Mouse (Mus musculus) kidney, postnatal 0 days (tissue): ENCODE results near the gene Olfr1245. TPM values are rescaled to one million over a fixed set of nuclear protein-coding genes. Genes with fewer than 3 reads are reported as not detected.
"Not testable (repeated sequence)": the region's sequence is repeated elsewhere in the genome, so short reads cannot be mapped to it uniquely, and the experiment has no call there.

ENCODE experiments used
- ATAC-seq: fragments of 200-750 bp; cut with Nextera tagmentation; replicated peaks from 2 replicates; pipeline ENCODE4 v1.8.0; 2017; ENCODE audit warnings: low read depth, moderate number of reproducible peaks, moderate TSS enrichment, moderate library complexity; ENCODE audit not compliant: low FRiP score
- DNase-seq: peaks from one replicate; pipeline ENCODE4 v3.0.0-alpha.2; 2016; ENCODE audit warnings: low spot score
- H3K27ac ChIP-seq: fragments of 300-500 bp; sonication (generic); 2 replicates; pipeline ENCODE4 v1.5.1; 2014; ENCODE audit warnings: mild to moderate bottlenecking
- H3K27me3 ChIP-seq: fragments of 300-500 bp; sonication (generic); 2 replicates; pipeline ENCODE4 v1.6.1; 2014; ENCODE audit warnings: low read length, mixed read lengths; ENCODE audit not compliant: insufficient read depth
- H3K36me3 ChIP-seq: fragments of 300-500 bp; sonication (generic); 2 replicates; pipeline ENCODE4 v1.6.1; 2014; ENCODE audit warnings: low read length, mixed read lengths; ENCODE audit not compliant: insufficient read depth
- H3K4me1 ChIP-seq: fragments of 300-500 bp; sonication (generic); replicated peaks from 2 replicates; pipeline ENCODE4 v1.6.1; 2014; ENCODE audit warnings: antibody characterized with exemption, low read length, mixed read lengths; ENCODE audit not compliant: insufficient read depth
- H3K4me2 ChIP-seq: fragments of 300-500 bp; sonication (generic); 2 replicates; pipeline ENCODE4 v1.6.1; 2014; ENCODE audit warnings: mild to moderate bottlenecking, low read length, moderate library complexity, mixed read lengths
- H3K4me3 ChIP-seq: fragments of 300-500 bp; sonication (generic); replicated peaks from 2 replicates; pipeline ENCODE4 v1.5.1; 2014; ENCODE audit warnings: low read depth, low read length
- H3K9ac ChIP-seq: fragments of 300-500 bp; sonication (generic); 2 replicates; pipeline ENCODE4 v1.6.1; 2014; ENCODE audit warnings: low read depth, low read length
- H3K9me3 ChIP-seq: fragments of 300-500 bp; sonication (generic); replicated peaks from 2 replicates; pipeline ENCODE4 v1.6.1; 2016; ENCODE audit warnings: low read length, inconsistent platforms, mixed read lengths
- CTCF ChIP-seq: IDR thresholded peaks from 2 replicates; pipeline ENCODE4 v1.5.1; 2016; ENCODE audit warnings: antibody characterized with exemption, low read depth, mild to moderate bottlenecking, moderate library complexity
- WGBS: fragments of 180-500 bp; shearing (Covaris S2); extraction: QIAGEN DNeasy Blood & Tissue Kit; methylation state at CpG from one replicate; pipeline ENCODE4 v1.1.7; 2014; 5-methylcytosine and 5-hydroxymethylcytosine counted together
- polyA plus RNA-seq: library from polyadenylated mRNA; unstranded; fragments of >200 nt; fragmentation: Nextera tagmentation; extraction: Ambion mirVana; gene quantifications from 2 replicates; pipeline ENCODE4 v1.2.1, GENCODE M21; 2015

Gene Olfr1245
- not detected in 2 replicates for polyA plus RNA-seq

DNA sequence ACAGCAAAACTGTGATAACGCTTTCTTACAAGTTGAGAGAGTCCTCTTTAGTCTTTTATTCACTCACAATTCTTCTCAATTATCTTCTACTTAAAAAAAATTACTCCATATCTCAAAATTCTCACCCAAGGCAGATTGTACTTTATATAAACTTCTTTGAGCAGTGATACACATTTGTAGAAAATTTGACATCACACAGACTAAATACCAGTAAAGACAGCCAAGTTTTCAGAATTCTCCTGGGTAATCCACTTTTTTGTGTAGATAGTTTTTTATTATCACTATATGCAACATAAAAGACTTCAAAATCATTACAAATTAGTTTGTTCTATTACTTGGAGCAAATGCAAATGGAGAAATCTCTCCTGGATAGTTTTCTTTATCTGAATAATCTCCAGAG, at the start of gene Olfr1245:
Gene Olfr1245, minus strand, starts transcription at position 101 of the 400 bp plus-strand sequence.
- H3K27me3 ChIP-seq: no peaks in the 10 kb centered on the region
- no peak within 1 kb of the TSS for H3K4me2 ChIP-seq
- no peak within 1 kb of the TSS for H3K27ac ChIP-seq
- no peaks in the 10 kb centered on the region for H3K4me1 ChIP-seq
- 77% methylated on average over 1 of the region's 1 CpGs for WGBS
- no peaks in the 10 kb centered on the region for H3K9me3 ChIP-seq
- no peak within 1 kb of the TSS for H3K4me3 ChIP-seq
- ATAC-seq (no peak), DNase-seq (no peak)
- H3K36me3 ChIP-seq: no peaks in the 10 kb centered on the region
- H3K9ac ChIP-seq: no peak within 1 kb of the TSS
- TF ChIP-seq CTCF: no peak

DNA sequence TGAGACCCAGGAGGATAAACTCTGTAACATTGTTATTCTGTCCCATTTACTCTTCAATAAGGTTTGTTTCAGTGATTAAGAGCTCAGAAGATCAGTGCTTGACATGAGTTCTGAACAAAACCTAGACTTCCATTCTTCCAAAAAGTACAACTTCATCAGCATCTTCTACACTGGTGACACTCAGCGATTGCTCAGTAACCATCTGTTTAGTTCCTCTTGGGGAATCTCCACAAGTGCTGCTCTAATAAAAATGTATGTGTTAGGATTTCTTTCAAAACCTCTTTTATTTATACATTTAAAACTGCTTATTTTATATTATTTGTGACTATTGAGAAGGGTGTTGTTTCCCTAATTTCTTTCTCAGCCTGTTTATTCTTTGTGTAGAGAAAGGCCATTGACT, 39.9 kb upstream of the Olfr1245 start, which contains the start of gene Olfr1248:
Gene Olfr1248, minus strand, starts transcription at position 101 of the 400 bp plus-strand sequence.
- DNase-seq, H3K9me3 ChIP-seq, H3K27ac ChIP-seq, H3K4me2 ChIP-seq, H3K4me1 ChIP-seq, H3K27me3 ChIP-seq, H3K9ac ChIP-seq, H3K36me3 ChIP-seq, H3K4me3 ChIP-seq, ATAC-seq: not testable (repeated sequence)
- WGBS: 90% methylated on average over 1 of the region's 1 CpGs

DNA sequence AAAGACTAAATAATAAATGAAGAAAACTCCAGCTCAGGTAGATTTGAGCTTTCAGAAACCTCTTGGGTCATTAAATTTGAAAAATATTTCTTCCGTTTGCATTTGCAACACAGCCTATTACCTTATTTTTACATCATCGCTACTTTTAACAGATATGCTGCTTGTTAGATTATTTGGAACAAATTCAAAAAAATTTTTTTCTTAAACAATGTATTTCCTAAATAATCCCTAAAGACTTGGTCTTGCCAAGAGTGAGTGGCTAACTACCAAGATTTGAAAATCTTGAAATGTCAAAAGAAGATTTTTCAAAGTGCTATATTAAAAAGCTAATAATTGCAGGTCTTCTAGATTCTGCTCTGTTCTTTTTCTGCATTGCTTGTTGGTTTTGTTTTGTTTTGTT, 35.8 kb upstream of the Olfr1245 start, which contains the start of gene Olfr1247:
Gene Olfr1247, minus strand, starts transcription at position 101 of the 400 bp plus-strand sequence.
- no peak within 1 kb of the TSS for H3K4me3 ChIP-seq
- ATAC-seq: no peak
- H3K27ac ChIP-seq: no peak within 1 kb of the TSS
- H3K9ac ChIP-seq: no peak within 1 kb of the TSS
- no peaks in the 10 kb centered on the region for H3K27me3 ChIP-seq
- WGBS: 93% methylated on average over 2 of the region's 2 CpGs
- DNase-seq: no peak
- H3K9me3 ChIP-seq: no peaks in the 10 kb centered on the region
- TF ChIP-seq CTCF: no peak
- H3K36me3 ChIP-seq: no peaks in the 10 kb centered on the region
- no peaks in the 10 kb centered on the region for H3K4me1 ChIP-seq
- no peak within 1 kb of the TSS for H3K4me2 ChIP-seq

DNA sequence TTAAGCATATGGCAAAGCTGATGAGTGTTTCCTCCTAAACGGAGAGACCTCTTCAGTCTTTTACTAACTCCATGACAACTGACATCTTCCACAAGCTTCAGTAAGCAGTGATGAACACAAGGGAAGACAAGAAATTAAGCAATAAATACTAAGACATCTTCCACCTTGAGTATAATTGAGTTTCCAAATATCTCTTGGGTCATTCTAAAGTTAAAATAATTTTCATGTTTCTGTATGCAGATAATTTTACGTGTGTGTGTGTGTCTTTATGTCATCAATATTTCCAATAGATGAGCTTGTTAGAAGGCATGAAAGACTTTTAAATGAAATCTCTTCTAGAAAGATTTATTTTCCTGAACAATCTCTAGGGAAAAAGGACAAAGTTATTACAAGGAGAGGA, 14.8 kb upstream of the Olfr1245 start, which contains the start of gene Olfr1246:
Gene Olfr1246, minus strand, starts transcription at position 101 of the 400 bp plus-strand sequence.
- no peaks in the 10 kb centered on the region for H3K36me3 ChIP-seq
- H3K9me3 ChIP-seq: no peaks in the 10 kb centered on the region
- DNase-seq: no peak
- no peak for TF ChIP-seq CTCF
- WGBS: 75% methylated on average over 2 of the region's 2 CpGs
- no peak within 1 kb of the TSS for H3K9ac ChIP-seq
- ATAC-seq: no peak
- H3K27me3 ChIP-seq: no peaks in the 10 kb centered on the region
- H3K4me2 ChIP-seq: no peak within 1 kb of the TSS
- H3K27ac ChIP-seq: no peak within 1 kb of the TSS
- H3K4me1 ChIP-seq: no peaks in the 10 kb centered on the region
- H3K4me3 ChIP-seq: no peak within 1 kb of the TSS

DNA sequence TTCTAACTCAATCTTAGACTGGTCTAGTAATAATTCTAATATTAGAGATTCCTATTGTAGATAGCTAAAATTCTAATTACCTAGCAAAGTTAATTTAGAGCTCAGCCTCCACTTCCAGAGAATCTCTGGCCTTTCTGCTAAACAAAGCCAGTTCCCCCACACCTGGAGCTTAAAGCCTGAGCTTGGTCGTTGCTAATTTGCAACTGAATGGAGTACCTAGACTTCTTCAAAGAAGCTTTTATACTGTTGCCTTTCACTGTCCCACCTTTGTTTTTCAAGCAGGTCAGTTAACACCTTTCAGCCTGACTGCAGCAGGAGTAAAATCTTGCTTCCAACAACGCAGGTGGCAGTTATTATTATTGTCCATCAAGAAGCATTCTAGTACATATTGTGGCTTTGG, 15.5 kb downstream of the Olfr1245 start:
- not testable (repeated sequence) for H3K27ac ChIP-seq, H3K36me3 ChIP-seq, H3K9me3 ChIP-seq, ATAC-seq, H3K4me3 ChIP-seq, DNase-seq, H3K4me2 ChIP-seq, H3K27me3 ChIP-seq, H3K9ac ChIP-seq, H3K4me1 ChIP-seq
- 59% methylated on average over 2 of the region's 2 CpGs for WGBS

GRCm38 (mm10) chr2:89544516-89544915, 33.7 kb downstream of the Olfr1245 start:
- DNase-seq (peak; percentile 1), ATAC-seq (no peak)
- Histone ChIP-seq H3K4me3 (no peak overlapping the region), H3K4me2 (no peak overlapping the region), H3K9me3 (no peaks in the 10 kb centered on the region), H3K27me3 (no peaks in the 10 kb centered on the region), H3K27ac (no peak overlapping the region), H3K36me3 (no peaks in the 10 kb centered on the region), H3K4me1 (no peaks in the 10 kb centered on the region), H3K9ac (no peak overlapping the region)
- peak; percentile 55 for TF ChIP-seq CTCF
- 46% methylated on average over 2 of the region's 2 CpGs for WGBS

GRCm38 (mm10) chr2:89539923-89540322, 38.3 kb downstream of the Olfr1245 start:
- WGBS: 79% methylated on average over 1 of the region's 1 CpGs
- Histone ChIP-seq H3K4me1 (no peaks in the 10 kb centered on the region), H3K9ac (no peak overlapping the region), H3K27me3 (no peaks in the 10 kb centered on the region), H3K27ac (no peak overlapping the region), H3K9me3 (no peaks in the 10 kb centered on the region), H3K4me3 (no peak overlapping the region), H3K4me2 (no peak overlapping the region), H3K36me3 (no peaks in the 10 kb centered on the region)
- no peak for TF ChIP-seq CTCF
- ATAC-seq (no peak), DNase-seq (no peak)
